Mouse (Mus musculus): ENCODE data around the gene Arhgap15. TPM values are rescaled to one million over a fixed set of nuclear protein-coding genes. Genes with fewer than 3 reads are reported as not detected.

Arhgap15 gene
- polyA plus RNA-seq, 1 experiment from 2014 or later: 0.88 TPM

DNA sequence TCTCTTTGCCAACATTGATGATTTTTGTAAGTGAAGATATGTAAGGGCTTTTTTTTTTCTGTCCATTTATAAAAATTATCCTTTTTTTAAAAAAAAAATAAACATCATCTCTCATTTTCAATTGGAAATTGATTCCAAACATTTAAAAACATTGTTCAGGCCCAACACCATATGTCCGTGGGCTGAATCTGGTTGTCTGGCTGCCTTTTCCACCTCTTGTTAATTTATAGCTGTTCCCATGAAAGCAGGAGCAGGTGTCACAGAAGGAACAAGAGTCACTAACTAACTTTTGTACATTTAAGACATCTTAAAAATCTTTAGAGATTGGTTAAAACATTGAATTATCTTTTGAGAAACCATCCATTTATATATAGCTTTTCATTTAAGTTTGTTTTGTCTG is 15.8 kb downstream of the Arhgap15 start:
- Histone ChIP-seq H3K9me3 (ENCODE audit: control insufficient read depth, low read depth, low read length) (no peaks in the 10 kb centered on the region), H3K9ac (replicated peaks; ENCODE audit: low read depth, low read length) (no peak overlapping the region), H3K4me1 (ENCODE audit: control insufficient read depth, insufficient read depth, low read length) (no peaks in the 10 kb centered on the region), H3K27me3 (ENCODE audit: control insufficient read depth, insufficient read depth, low read length) (no peaks in the 10 kb centered on the region), H3K4me3 (ENCODE audit: low read depth, low read length) (no peak overlapping the region), H3K27ac (ENCODE audit: low read length) (no peak overlapping the region), H3K36me3 (ENCODE audit: control insufficient read depth, insufficient read depth, low read length) (no peaks in the 10 kb centered on the region), H3K4me2 (replicated peaks; ENCODE audit: low read depth, low read length) (no peak overlapping the region)
- no peak for ATAC-seq (ENCODE audit: insufficient number of reproducible peaks, insufficient read depth, low FRiP score, low read depth)
- WGBS: 53% methylated on average over 1 of the region's 1 CpGs

DNA sequence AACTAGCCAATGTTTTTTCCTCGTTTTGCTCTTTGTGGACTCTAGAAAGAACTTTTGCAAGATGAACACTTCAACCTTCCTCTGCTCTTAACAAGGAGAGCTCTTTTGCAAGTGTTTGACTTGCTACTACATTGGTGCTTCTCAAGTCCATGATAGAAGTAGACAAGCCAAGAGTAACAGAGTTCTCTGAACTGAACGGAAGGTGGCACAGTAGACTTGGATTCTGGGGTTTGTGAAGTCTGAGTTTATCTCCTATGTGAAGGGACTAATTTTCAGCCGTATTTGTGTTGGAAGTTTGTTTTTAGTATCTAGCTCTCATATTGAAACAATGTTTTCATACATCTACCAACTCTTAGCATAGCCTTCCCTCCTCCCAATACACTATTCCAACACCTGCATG is 17.6 kb downstream of the Arhgap15 start:
- Histone ChIP-seq H3K4me2 (replicated peaks; ENCODE audit: low read depth, low read length) (no peak overlapping the region), H3K27ac (ENCODE audit: low read length) (no peak overlapping the region), H3K9me3 (ENCODE audit: control insufficient read depth, low read depth, low read length) (no peaks in the 10 kb centered on the region), H3K9ac (replicated peaks; ENCODE audit: low read depth, low read length) (no peak overlapping the region), H3K27me3 (ENCODE audit: control insufficient read depth, insufficient read depth, low read length) (no peaks in the 10 kb centered on the region), H3K4me3 (ENCODE audit: low read depth, low read length) (no peak overlapping the region), H3K36me3 (ENCODE audit: control insufficient read depth, insufficient read depth, low read length) (no peaks in the 10 kb centered on the region), H3K4me1 (ENCODE audit: control insufficient read depth, insufficient read depth, low read length) (no peaks in the 10 kb centered on the region)
- 84% methylated on average over 3 of the region's 3 CpGs for WGBS
- no peak for ATAC-seq (ENCODE audit: insufficient number of reproducible peaks, insufficient read depth, low FRiP score, low read depth)

DNA sequence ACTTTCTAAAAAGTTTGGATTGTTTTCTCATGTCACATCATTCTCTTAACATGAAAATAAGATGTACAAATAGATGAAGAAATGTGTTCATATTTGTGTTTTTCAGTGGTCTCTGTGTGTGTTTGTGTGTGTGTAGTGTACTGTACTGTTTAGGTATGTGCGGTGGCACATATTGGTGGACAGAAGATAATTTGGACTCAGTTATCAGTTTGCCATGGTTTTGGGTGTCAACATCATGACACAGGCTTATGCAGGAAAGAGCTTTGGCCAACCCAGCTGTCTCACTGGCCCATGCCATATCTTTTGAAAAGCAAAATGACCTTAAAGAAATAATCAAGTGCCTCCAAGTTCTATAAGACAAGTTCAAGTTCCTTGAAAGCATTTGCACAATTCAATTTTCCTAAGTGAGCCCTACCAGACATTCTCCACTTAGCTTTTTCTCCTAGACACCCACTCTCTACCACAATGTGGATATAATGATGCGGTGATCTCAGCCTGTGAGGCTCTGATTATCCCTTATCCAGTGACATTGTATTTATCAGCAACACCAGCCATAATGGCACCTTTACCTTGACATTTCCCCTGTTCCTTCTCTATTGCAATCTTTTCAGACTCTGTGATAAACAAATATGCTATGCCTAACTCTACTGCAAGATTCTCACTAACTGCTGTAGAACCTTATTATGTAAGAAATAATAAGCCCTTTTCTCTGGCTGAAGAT is 21.4 kb downstream of the Arhgap15 start:
- 82% methylated on average over 2 of the region's 2 CpGs for WGBS
- Histone ChIP-seq H3K4me3 (ENCODE audit: low read depth, low read length) (no peak overlapping the region), H3K27ac (ENCODE audit: low read length) (no peak overlapping the region), H3K9me3 (ENCODE audit: control insufficient read depth, low read depth, low read length) (no peaks in the 10 kb centered on the region), H3K36me3 (ENCODE audit: control insufficient read depth, insufficient read depth, low read length) (no peaks in the 10 kb centered on the region), H3K27me3 (ENCODE audit: control insufficient read depth, insufficient read depth, low read length) (no peaks in the 10 kb centered on the region), H3K4me1 (ENCODE audit: control insufficient read depth, insufficient read depth, low read length) (no peaks in the 10 kb centered on the region), H3K4me2 (replicated peaks; ENCODE audit: low read depth, low read length) (no peak overlapping the region), H3K9ac (replicated peaks; ENCODE audit: low read depth, low read length) (no peak overlapping the region)
- no peak for ATAC-seq (ENCODE audit: insufficient number of reproducible peaks, insufficient read depth, low FRiP score, low read depth)

DNA sequence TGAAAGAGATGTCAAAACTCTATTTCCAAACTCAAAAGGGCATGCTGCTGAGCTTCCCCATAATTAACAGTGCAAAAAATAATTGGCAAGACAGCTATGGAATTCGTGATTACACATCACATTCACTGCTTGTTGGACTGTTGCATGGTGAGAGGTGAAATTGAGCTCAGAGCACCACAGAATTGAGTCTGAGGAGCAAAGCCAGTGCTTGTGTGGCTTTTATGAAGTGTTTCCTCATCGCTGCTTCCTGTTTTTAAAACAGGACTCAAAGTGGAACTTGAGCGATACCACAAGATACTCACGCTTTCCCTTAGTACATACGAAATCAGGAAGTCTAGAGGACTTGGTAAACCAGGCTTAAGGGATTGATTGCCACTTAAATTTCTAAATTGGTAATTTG is 24.0 kb downstream of the Arhgap15 start:
- Histone ChIP-seq H3K4me2 (replicated peaks; ENCODE audit: low read depth, low read length) (no peak overlapping the region), H3K36me3 (ENCODE audit: control insufficient read depth, insufficient read depth, low read length) (no peaks in the 10 kb centered on the region), H3K27ac (ENCODE audit: low read length) (no peak overlapping the region), H3K9me3 (ENCODE audit: control insufficient read depth, low read depth, low read length) (no peaks in the 10 kb centered on the region), H3K27me3 (ENCODE audit: control insufficient read depth, insufficient read depth, low read length) (no peaks in the 10 kb centered on the region), H3K9ac (replicated peaks; ENCODE audit: low read depth, low read length) (no peak overlapping the region), H3K4me3 (ENCODE audit: low read depth, low read length) (no peak overlapping the region), H3K4me1 (ENCODE audit: control insufficient read depth, insufficient read depth, low read length) (no peaks in the 10 kb centered on the region)
- 90% methylated on average over 5 of the region's 5 CpGs for WGBS
- ATAC-seq (ENCODE audit: insufficient number of reproducible peaks, insufficient read depth, low FRiP score, low read depth): no peak

DNA sequence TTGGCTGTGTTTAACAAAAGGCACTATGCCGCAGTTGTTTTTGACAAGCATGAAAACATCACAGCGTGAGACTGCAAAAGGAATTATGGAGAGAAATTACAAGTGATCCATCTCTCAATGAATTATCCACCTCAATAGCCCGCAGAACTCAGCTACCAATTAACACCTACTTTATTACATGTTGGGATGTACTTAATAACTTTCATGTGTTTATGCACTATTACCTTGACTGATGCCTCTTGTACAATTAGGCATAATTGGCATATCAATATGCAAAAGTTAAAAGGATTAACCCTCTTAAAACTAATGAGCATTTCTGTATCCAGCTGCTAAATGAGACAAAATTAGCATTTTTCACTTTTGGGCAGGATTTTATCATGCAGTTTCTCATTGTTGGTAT is 33.5 kb downstream of the Arhgap15 start:
- ATAC-seq (ENCODE audit: insufficient number of reproducible peaks, insufficient read depth, low FRiP score, low read depth): no peak
- H3K27ac ChIP-seq (ENCODE audit: low read length): no peak overlapping the region
- H3K36me3 ChIP-seq (ENCODE audit: control insufficient read depth, insufficient read depth, low read length): no peaks in the 10 kb centered on the region
- H3K4me3 ChIP-seq (ENCODE audit: low read depth, low read length): no peak overlapping the region
- H3K27me3 ChIP-seq (ENCODE audit: control insufficient read depth, insufficient read depth, low read length): no peaks in the 10 kb centered on the region
- H3K4me1 ChIP-seq (ENCODE audit: control insufficient read depth, insufficient read depth, low read length): no peaks in the 10 kb centered on the region
- H3K9ac ChIP-seq (replicated peaks; ENCODE audit: low read depth, low read length): no peak overlapping the region
- no peak overlapping the region for H3K4me2 ChIP-seq (replicated peaks; ENCODE audit: low read depth, low read length)
- no peaks in the 10 kb centered on the region for H3K9me3 ChIP-seq (ENCODE audit: control insufficient read depth, low read depth, low read length)
- WGBS: 85% methylated on average over 3 of the region's 3 CpGs

DNA sequence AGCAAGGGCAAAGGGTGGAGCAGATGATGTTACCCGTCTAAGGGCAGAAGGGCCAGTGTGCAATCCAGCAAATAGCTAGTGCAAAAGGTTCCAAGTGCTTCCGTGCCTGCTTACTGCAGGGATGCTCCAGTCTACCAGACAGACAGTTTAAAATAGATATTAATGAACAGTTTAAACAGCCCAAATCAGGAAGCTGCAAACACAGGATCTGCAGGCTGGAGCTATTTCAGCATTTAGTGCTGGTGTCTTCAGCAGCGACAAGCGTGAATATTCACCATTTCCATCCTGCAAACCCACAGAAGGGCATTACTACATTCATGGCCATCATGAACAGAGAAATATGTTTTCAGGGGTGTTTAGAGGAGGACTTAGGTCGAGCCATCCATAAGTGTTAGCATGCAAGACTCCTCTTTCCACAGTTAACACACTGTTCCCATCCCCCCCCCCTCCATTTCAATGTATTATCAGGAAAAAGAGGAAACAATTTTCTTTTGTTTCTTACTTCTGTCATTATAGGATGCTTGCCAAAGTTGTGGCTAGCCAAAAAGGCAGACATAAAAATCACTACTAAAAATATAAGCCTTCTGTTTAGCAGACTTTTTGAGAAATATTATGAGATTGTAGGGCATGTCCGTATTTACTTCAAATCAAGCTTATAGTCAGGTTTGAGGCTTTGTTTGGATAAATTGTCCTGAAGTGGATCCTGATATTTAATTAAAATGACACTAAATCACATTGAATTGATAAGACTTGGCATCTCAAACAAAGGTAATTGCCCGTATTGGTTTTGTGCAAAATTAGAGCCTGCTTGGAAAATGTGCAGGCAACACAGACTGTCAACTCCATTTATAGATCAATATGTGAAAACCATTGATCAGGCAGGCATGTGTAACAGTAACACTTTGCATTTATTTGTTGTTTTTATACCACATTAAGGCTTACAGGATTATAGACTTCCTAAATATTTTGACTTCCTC is 35.4 kb downstream of the Arhgap15 start:
- H3K9ac ChIP-seq (replicated peaks; ENCODE audit: low read depth, low read length): no peak overlapping the region
- H3K27ac ChIP-seq (ENCODE audit: low read length): no peak overlapping the region
- H3K4me2 ChIP-seq (replicated peaks; ENCODE audit: low read depth, low read length): no peak overlapping the region
- no peak for ATAC-seq (ENCODE audit: insufficient number of reproducible peaks, insufficient read depth, low FRiP score, low read depth)
- no peak overlapping the region for H3K4me3 ChIP-seq (ENCODE audit: low read depth, low read length)
- H3K9me3 ChIP-seq (ENCODE audit: control insufficient read depth, low read depth, low read length): no peaks in the 10 kb centered on the region
- H3K27me3 ChIP-seq (ENCODE audit: control insufficient read depth, insufficient read depth, low read length): no peaks in the 10 kb centered on the region
- no peaks in the 10 kb centered on the region for H3K36me3 ChIP-seq (ENCODE audit: control insufficient read depth, insufficient read depth, low read length)
- WGBS: 66% methylated on average over 7 of the region's 7 CpGs
- H3K4me1 ChIP-seq (ENCODE audit: control insufficient read depth, insufficient read depth, low read length): no peaks in the 10 kb centered on the region

DNA sequence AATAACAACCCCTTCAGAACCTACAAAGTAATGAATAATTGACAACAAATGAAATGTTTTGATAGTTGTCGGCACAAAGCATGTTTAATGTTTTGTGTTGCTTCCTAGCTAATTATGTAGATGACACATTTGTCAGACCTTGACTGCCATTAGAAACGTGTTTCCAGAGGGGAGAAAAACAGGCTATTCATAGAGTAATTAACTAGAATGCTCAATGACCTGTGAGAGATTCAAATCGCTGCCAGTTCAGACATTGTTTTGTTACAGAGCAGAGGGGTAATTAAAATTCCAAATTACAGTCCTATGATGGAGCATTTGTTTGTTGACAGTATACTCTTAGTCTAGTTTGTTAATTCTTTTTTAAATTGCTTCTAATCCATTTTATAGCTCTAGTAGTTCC is 37.5 kb downstream of the Arhgap15 start:
- H3K4me2 ChIP-seq (replicated peaks; ENCODE audit: low read depth, low read length): no peak overlapping the region
- H3K9me3 ChIP-seq (ENCODE audit: control insufficient read depth, low read depth, low read length): no peaks in the 10 kb centered on the region
- WGBS: 40% methylated on average over 3 of the region's 3 CpGs
- no peak overlapping the region for H3K4me3 ChIP-seq (ENCODE audit: low read depth, low read length)
- no peak overlapping the region for H3K27ac ChIP-seq (ENCODE audit: low read length)
- H3K9ac ChIP-seq (replicated peaks; ENCODE audit: low read depth, low read length): no peak overlapping the region
- no peaks in the 10 kb centered on the region for H3K36me3 ChIP-seq (ENCODE audit: control insufficient read depth, insufficient read depth, low read length)
- no peak for ATAC-seq (ENCODE audit: insufficient number of reproducible peaks, insufficient read depth, low FRiP score, low read depth)
- H3K4me1 ChIP-seq (ENCODE audit: control insufficient read depth, insufficient read depth, low read length): no peaks in the 10 kb centered on the region
- no peaks in the 10 kb centered on the region for H3K27me3 ChIP-seq (ENCODE audit: control insufficient read depth, insufficient read depth, low read length)

DNA sequence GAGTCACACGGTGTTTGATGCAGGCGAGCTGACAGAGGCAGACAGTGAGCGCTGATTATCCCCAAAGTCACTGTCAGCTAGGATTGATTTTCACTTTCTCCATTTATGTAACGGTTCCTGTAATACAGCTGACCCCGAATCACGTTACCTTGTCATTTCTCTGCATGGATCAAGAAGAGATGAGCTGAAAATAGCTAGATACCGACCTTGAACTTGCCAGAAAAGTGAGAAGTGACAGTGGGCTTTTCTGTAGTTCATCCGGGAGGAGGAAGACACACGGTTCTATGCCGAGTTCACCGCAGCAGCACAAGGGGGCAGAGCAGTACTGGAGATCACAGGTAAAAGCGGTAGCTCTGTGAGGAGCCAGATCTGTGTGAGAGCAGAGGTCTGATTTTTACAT is 38.5 kb downstream of the Arhgap15 start:
- no peak overlapping the region for H3K4me3 ChIP-seq (ENCODE audit: low read depth, low read length)
- no peak overlapping the region for H3K27ac ChIP-seq (ENCODE audit: low read length)
- ATAC-seq (ENCODE audit: insufficient number of reproducible peaks, insufficient read depth, low FRiP score, low read depth): no peak
- no peaks in the 10 kb centered on the region for H3K27me3 ChIP-seq (ENCODE audit: control insufficient read depth, insufficient read depth, low read length)
- H3K4me2 ChIP-seq (replicated peaks; ENCODE audit: low read depth, low read length): no peak overlapping the region
- no peaks in the 10 kb centered on the region for H3K9me3 ChIP-seq (ENCODE audit: control insufficient read depth, low read depth, low read length)
- H3K36me3 ChIP-seq (ENCODE audit: control insufficient read depth, insufficient read depth, low read length): no peaks in the 10 kb centered on the region
- no peak overlapping the region for H3K9ac ChIP-seq (replicated peaks; ENCODE audit: low read depth, low read length)
- no peaks in the 10 kb centered on the region for H3K4me1 ChIP-seq (ENCODE audit: control insufficient read depth, insufficient read depth, low read length)
- WGBS: 43% methylated on average over 12 of the region's 12 CpGs
